Mouse (Mus musculus) liver, embryonic 16.5 days (tissue): ENCODE data around the gene Ak7. TPM values are rescaled to one million over a fixed set of nuclear protein-coding genes. Genes with fewer than 3 reads are reported as not detected.

Experiments used
- ATAC-seq: fragments of 200-750 bp; cut with Nextera tagmentation; 2 replicates; pipeline ENCODE4 v1.8.0; 2017; ENCODE audit warnings: low read depth, mild to moderate bottlenecking, moderate number of reproducible peaks, moderate library complexity
- H3K27ac ChIP-seq: fragments of 300-500 bp; sonication (generic); 2 replicates; pipeline ENCODE4 v1.5.1; 2014; ENCODE audit warnings: mild to moderate bottlenecking, low read length
- H3K27me3 ChIP-seq: fragments of 300-500 bp; sonication (generic); 2 replicates; pipeline ENCODE4 v1.6.1; 2014; ENCODE audit warnings: low read depth, low read length, mixed read lengths; ENCODE audit not compliant: control insufficient read depth, insufficient read depth
- H3K36me3 ChIP-seq: fragments of 300-500 bp; sonication (generic); 2 replicates; pipeline ENCODE4 v1.6.1; 2014; ENCODE audit warnings: mild to moderate bottlenecking; ENCODE audit not compliant: control insufficient read depth, insufficient read depth
- H3K4me1 ChIP-seq: fragments of 300-500 bp; sonication (generic); 2 replicates; pipeline ENCODE4 v1.6.1; 2014; ENCODE audit warnings: low read depth, low read length, mixed read lengths; ENCODE audit not compliant: control insufficient read depth
- H3K4me2 ChIP-seq: fragments of 300-500 bp; sonication (generic); 2 replicates; pipeline ENCODE4 v1.6.1; 2014; ENCODE audit warnings: low read depth, low read length, mixed read lengths
- H3K4me3 ChIP-seq: fragments of 300-500 bp; sonication (generic); 2 replicates; pipeline ENCODE4 v1.5.1; 2014; ENCODE audit warnings: low read depth, mild to moderate bottlenecking, low read length
- H3K9ac ChIP-seq: fragments of 300-500 bp; sonication (generic); 2 replicates; pipeline ENCODE4 v1.6.1; 2014; ENCODE audit warnings: low read depth, low read length
- H3K9me3 ChIP-seq: fragments of 300-500 bp; sonication (generic); replicated peaks from 2 replicates; pipeline ENCODE4 v1.6.1; 2016; ENCODE audit warnings: low read length; ENCODE audit not compliant: control insufficient read depth
- WGBS: fragments of 180-500 bp; shearing (Covaris S2); extraction: QIAGEN DNeasy Blood & Tissue Kit; methylation state at CpG from one replicate; pipeline ENCODE4 v1.1.7; 2014; ENCODE audit not compliant: insufficient replicate concordance; 5-methylcytosine and 5-hydroxymethylcytosine counted together
- polyA plus RNA-seq: library from polyadenylated mRNA; unstranded; fragments of >200 nt; fragmentation: Nextera tagmentation; extraction: Ambion mirVana; gene quantifications from 2 replicates; pipeline ENCODE4 v1.2.1, GENCODE M21; 2015

Gene Ak7
- polyA plus RNA-seq, 1 experiment from 2014 or later, result 0.34 TPM

DNA sequence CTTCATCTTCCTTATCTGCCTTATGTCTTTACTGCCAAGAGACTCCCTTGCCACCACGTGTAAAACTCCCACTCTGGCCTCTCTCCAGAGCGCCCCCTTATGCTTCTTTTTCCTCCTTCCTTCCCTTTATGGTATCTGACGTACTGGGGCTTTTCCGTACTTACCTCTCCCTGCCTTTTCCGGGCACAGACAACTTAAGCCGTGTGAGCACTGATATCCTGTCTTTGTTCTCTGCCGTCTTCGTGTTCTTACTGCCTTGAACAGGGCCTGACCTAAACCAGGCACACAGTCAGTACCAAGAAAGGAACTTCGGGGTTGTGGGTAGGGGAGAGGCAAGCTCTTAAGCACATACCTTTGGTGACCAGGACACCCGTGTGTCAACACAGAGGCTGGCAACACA is 63.9 kb downstream of the Ak7 start:
- Histone ChIP-seq H3K4me3 (no peak overlapping the region), H3K27ac (no peak overlapping the region), H3K4me1 (no peaks in the 10 kb centered on the region), H3K4me2 (no peak overlapping the region), H3K9me3 (no peaks in the 10 kb centered on the region), H3K9ac (no peak overlapping the region), H3K27me3 (no peaks in the 10 kb centered on the region), H3K36me3 (no peaks in the 10 kb centered on the region)
- WGBS, result 36% methylated on average over 10 of the region's 10 CpGs
- ATAC-seq, result no peak

DNA sequence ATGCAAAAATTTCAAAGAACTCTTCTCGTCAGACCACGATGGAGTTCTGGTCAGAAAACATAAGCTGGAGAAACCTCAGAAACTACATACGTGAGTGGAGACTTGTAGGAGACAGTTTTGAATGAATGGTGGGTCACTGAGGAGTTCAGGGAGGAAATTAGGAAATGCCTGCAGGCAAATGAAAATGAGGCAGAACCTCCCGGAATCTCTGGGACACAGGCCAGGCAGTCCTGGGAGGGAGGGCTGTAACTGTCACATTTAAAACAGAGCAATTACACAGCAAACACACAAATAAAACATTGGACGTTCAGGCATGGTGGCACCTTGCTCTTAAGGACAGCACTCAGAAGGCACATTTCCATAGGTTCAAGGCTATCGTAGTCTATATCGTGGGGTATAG is 69.1 kb downstream of the Ak7 start:
- ATAC-seq, result no peak
- no peak overlapping the region for H3K4me2 ChIP-seq
- no peak overlapping the region for H3K4me3 ChIP-seq
- no peaks in the 10 kb centered on the region for H3K9me3 ChIP-seq
- no peaks in the 10 kb centered on the region for H3K27me3 ChIP-seq
- H3K27ac ChIP-seq, result no peak overlapping the region
- H3K9ac ChIP-seq, result no peak overlapping the region
- 67% methylated on average over 7 of the region's 7 CpGs for WGBS
- no peaks in the 10 kb centered on the region for H3K36me3 ChIP-seq
- no peaks in the 10 kb centered on the region for H3K4me1 ChIP-seq

DNA sequence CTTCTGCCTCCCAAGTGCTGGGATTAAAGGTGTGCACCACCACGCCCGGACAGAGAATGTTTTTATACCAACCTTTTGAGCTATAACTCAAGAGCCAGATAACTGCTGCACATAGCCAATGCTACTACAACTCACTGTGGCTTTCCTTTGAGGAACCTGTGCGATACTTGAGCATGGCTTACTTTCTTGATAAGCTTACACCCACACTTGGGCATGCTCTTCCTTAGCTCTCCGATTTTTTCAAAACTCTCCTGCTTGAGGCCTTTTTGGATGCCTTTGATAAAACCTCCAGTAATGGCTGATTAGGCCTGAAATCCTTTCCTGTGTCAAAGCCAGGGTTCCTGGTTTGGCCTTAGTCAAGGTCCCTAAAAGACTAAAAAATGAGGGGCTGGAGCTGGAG is 71.9 kb downstream of the Ak7 start:
- Histone ChIP-seq H3K9me3 (no peaks in the 10 kb centered on the region), H3K27me3 (no peaks in the 10 kb centered on the region), H3K27ac (no peak overlapping the region), H3K4me2 (no peak overlapping the region), H3K4me1 (no peaks in the 10 kb centered on the region), H3K36me3 (no peaks in the 10 kb centered on the region), H3K9ac (no peak overlapping the region), H3K4me3 (no peak overlapping the region)
- ATAC-seq, result no peak
- WGBS, result 37% methylated on average over 4 of the region's 4 CpGs

GRCm38 (mm10) chr12:105784196-105784999 is 78.6 kb downstream of the Ak7 start, which contains the start of gene Papola:
TSS of gene Papola (plus strand) at chr12:105784694.
- Histone ChIP-seq H3K9me3 (no peaks in the 10 kb centered on the region), H3K27me3 (no peaks in the 10 kb centered on the region), H3K9ac (peak within 1 kb of the TSS; percentile 93), H3K36me3 (no peaks in the 10 kb centered on the region), H3K27ac (peak within 1 kb of the TSS; percentile 96), H3K4me3 (peak within 1 kb of the TSS; percentile 94), H3K4me1 (peaks cover 27% of the 10 kb centered on the region), H3K4me2 (peak within 1 kb of the TSS; percentile 83)
- WGBS, result under 1% methylated on average over 66 of the region's 85 CpGs
- peak; percentile 89 for ATAC-seq

GRCm38 (mm10) chr12:105785000-105785774 is 79.4 kb downstream of the Ak7 start:
- Histone ChIP-seq H3K36me3 (no peaks in the 10 kb centered on the region), H3K9ac (peak overlapping the region; percentile 93), H3K27ac (peak overlapping the region; percentile 96), H3K4me2 (peak overlapping the region; percentile 83), H3K9me3 (no peaks in the 10 kb centered on the region), H3K4me1 (peaks cover 31% of the 10 kb centered on the region), H3K4me3 (peak overlapping the region; percentile 94), H3K27me3 (no peaks in the 10 kb centered on the region)
- peak; percentile 70 for ATAC-seq
- 0% methylated on average over 50 of the region's 53 CpGs for WGBS

DNA sequence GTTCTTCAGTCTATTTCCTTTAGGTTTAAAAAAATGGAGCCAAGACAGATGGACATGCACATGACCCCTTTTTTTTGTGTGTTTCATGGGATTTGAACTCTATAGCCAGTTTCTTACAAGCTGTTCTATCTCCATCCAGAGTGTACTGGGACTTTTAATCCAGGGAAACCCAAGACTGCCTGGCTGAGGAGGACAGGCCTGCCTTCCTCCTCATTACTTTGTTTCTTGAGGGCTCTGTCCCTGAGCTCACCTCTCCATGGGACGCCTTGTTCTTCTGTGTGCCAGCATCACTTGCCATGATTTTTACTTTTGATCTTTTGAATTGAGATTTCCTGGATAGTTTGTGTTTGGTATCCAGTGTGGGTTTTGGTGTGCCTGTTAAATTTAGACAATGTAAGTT is 80.3 kb downstream of the Ak7 start:
- H3K9me3 ChIP-seq, result no peaks in the 10 kb centered on the region
- no peaks in the 10 kb centered on the region for H3K27me3 ChIP-seq
- H3K4me2 ChIP-seq, result peak overlapping the region; percentile 83
- no peak for ATAC-seq
- peak overlapping the region; percentile 42 for H3K9ac ChIP-seq
- H3K36me3 ChIP-seq, result no peaks in the 10 kb centered on the region
- peak overlapping the region; percentile 94 for H3K4me3 ChIP-seq
- WGBS, result 66% methylated on average over 1 of the region's 1 CpGs
- H3K27ac ChIP-seq, result 0 out of 2 replicates have a peak overlapping the region, but pooled peaks have one; percentile 12
- H3K4me1 ChIP-seq, result peaks cover 31% of the 10 kb centered on the region

- H3K4me3 ChIP-seq, result no peak overlapping the region
- H3K4me1 ChIP-seq, result peaks cover 31% of the 10 kb centered on the region
- no peak for ATAC-seq
- no peak overlapping the region for H3K9ac ChIP-seq
- no peaks in the 10 kb centered on the region for H3K27me3 ChIP-seq
- H3K27ac ChIP-seq, result no peak overlapping the region
- no peaks in the 10 kb centered on the region for H3K9me3 ChIP-seq
- 78% methylated on average over 2 of the region's 2 CpGs for WGBS
- H3K36me3 ChIP-seq, result no peaks in the 10 kb centered on the region
- no peak overlapping the region for H3K4me2 ChIP-seq
These were observed 81.8 kb downstream of the Ak7 start for GRCm38 (mm10) chr12:105787626-105788025.

DNA sequence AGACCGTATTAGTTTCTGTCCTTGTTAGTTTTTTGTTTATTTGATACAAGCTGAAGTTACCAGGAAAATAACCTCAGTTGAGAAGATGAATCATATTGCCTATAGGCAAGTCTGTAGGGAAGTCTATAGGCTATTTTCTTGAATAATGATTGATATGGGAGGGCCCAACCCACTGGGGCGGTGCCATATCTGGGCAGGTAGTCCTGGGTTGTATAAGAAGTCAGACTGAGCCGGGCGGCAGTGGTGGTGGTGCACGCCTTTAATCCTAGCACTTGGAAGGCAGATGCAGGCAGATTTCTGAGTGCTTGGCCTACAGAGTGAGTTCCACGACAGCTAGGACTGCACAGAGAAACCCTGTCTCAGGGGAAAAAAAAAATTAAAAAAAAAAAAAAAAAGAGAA is 84.1 kb downstream of the Ak7 start:
- Histone ChIP-seq H3K9ac (no peak overlapping the region), H3K9me3 (no peaks in the 10 kb centered on the region), H3K4me1 (peaks cover 24% of the 10 kb centered on the region), H3K27ac (no peak overlapping the region), H3K27me3 (no peaks in the 10 kb centered on the region), H3K36me3 (no peaks in the 10 kb centered on the region), H3K4me3 (no peak overlapping the region), H3K4me2 (no peak overlapping the region)
- ATAC-seq, result no peak
- 59% methylated on average over 6 of the region's 6 CpGs for WGBS

GRCm38 (mm10) chr12:105794896-105795295 is 89.1 kb downstream of the Ak7 start:
- H3K4me3 ChIP-seq, result no peak overlapping the region
- WGBS, result 78% methylated on average over 2 of the region's 2 CpGs
- no peak overlapping the region for H3K9ac ChIP-seq
- ATAC-seq, result no peak
- H3K4me2 ChIP-seq, result no peak overlapping the region
- peaks cover 5% of the 10 kb centered on the region for H3K36me3 ChIP-seq
- H3K27ac ChIP-seq, result no peak overlapping the region
- peaks cover 8% of the 10 kb centered on the region for H3K4me1 ChIP-seq
- H3K27me3 ChIP-seq, result no peaks in the 10 kb centered on the region
- H3K9me3 ChIP-seq, result no peaks in the 10 kb centered on the region
